Mouse (Mus musculus): ENCODE results near the gene Gid8. TPM values are rescaled to one million over a fixed set of nuclear protein-coding genes. Genes with fewer than 3 reads are reported as not detected.
A peak's percentile ranks its signal among the peaks of the same experiment; 100 is the strongest.
"Not testable (repeated sequence)": the region's sequence is repeated elsewhere in the genome, so short reads cannot be mapped to it uniquely, and the experiment has no call there.

Gene Gid8
- total RNA-seq, 2 experiments from 2014 or later, result 31.7 to 36.7 TPM

GRCm38 (mm10) chr2:180709023-180709922, 644 bp upstream of the Gid8 start:
- no peak for DNase-seq (ENCODE audit: low spot score)

DNA sequence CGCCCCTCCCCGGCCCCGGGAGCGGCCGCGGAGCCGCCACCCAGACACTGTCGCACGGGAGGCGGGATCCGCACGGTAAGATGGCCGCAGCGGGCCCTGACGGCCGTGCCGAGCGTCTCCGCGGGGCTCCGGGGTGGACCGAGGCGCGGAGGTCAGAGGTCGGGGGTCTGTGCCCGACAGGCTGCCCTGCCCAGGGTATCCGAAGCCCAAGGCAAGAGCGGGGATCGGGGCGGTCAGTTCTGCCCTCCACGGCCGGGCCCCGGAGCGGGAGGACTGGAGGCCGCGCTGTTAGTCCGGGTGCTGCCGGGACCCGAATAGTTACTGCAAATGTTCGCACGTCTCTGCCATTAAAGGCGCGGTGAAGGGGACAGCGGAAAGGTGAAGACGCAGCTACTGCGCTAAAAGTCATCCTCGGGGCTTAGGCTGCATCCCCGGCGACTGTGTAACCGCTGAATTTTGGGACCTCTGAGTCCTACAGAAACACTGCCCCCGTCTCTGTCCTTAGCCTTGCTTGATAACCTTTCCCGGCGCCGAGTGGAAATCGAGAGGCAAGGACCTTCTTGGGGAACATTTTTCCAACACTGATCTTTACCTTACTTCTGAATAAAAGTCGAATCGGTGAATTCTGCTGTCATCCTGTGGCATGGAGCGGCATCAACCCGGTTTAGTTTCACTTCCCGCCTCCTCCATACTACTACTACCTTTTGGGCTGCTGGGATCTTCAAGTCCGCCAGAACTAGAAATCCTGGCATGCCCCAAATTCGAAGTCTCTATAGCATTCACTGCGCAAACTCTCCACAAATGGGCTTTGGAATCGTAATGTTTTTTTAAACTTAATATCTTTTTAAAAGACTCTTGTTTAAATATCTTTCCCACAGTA, 599 bp downstream of the Gid8 start:
- DNase-seq (ENCODE audit: low spot score), result no peak

GRCm38 (mm10) chr2:180711527-180711926, 1.6 kb downstream of the Gid8 start:
- DNase-seq (ENCODE audit: low spot score), result no peak

GRCm38 (mm10) chr2:180712037-180712689, 2.2 kb downstream of the Gid8 start:
- DNase-seq (ENCODE audit: low spot score), result no peak

GRCm38 (mm10) chr2:180722748-180723147, 12.8 kb downstream of the Gid8 start:
- DNase-seq (ENCODE audit: low spot score), result not testable (repeated sequence)

DNA sequence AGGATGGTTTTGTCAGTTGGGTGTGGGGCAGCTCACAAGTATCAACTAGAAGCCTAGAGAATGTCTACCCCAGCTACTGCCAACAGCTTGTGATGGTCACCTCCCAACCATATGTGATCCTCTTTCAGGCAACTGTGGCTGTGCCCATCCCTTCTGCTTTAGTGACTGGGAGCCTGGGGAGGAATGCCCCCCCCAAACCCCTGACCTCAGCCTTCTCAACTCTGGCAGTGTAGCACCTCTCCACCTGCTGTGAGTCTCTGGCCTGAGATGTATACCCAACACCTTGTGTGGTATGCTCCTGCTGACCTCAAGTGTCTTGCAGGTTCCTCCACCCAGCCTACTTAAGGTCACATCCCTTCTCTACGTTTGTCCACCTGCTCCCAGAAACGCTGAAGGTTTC, 13.9 kb downstream of the Gid8 start:
- DNase-seq (ENCODE audit: low spot score), result no peak

- DNase-seq (ENCODE audit: low spot score), result peak; percentile 36
These were observed 14.9 kb downstream of the Gid8 start, which contains the start of gene Slc17a9 for GRCm38 (mm10) chr2:180724585-180725413. TSS of gene Slc17a9 (plus strand) at chr2:180725263.

GRCm38 (mm10) chr2:180725414-180725778, 15.5 kb downstream of the Gid8 start:
- DNase-seq (ENCODE audit: low spot score), result no peak

DNA sequence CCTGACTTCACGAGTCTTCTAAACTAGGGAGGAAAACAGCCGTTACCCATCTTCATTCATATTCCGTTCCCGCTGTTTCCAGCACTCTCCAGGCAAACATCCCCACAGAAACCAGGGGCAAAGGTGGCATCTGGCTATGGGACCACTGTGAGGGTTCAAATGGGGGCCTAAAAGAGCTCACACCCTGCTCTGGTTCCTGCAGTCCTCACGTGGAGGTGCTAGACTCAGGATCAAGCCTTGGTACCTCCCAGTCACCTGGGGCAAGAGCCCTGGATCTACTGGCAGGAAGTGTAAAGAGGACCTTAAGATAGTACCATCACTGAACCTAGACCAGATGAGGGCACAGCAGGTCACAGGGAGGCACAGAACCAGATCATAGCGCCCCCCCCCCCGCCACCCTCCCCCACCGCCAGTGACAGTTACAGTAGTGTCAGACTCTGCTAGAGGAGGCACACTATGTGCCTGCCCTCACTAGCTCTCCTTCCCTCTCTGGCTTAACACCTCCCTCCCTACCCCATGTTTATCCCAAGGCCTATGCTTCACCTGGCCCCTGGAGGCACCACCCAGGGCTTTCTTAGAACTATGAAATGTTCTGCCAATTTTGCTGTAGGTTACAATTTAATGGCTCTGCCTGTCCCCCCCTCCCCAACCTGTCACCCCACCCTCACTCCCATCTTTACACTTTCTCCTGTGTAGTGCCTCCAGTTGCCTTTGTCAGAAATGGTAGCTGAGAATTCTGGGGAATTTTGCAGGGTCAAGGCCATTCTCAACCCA, 16.1 kb downstream of the Gid8 start:
- no peak for DNase-seq (ENCODE audit: low spot score)

DNA sequence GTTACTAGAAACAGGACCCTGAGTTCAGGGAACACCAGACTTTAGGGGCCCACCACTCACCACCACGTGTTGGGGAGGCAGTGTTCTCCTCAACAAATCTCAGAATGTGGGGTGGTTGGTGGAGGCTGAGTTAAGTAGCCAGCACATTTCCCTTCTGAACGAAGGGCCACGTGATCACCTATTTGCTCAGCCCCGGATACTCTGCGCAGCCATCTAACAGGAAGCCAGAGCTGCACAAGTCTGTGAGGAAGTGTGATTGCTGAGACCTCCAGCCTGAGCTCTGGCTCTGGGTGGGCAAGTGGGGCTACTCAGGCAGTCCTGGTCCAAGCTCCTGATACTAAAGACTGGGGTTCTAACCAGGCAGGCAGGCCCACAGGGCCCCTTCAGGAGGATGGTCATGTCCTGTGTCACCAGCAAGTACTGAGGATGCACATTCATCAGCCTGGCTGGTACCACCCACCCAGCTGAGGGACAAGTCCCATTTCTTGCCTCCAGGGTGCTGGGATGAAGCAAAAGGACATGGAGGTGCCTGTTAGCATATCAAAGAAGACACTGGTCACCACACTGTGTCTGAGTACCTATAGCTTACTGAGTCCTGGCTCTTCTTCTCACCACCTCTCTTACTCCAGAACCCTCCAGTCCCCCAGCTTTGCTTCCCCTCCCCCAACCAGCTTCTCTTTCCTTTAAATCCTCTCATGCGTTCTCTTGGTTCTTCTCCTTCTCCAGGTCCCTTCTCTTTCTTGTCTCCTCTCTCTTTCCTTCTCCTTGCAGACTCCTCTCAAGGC, 16.9 kb downstream of the Gid8 start:
- no peak for DNase-seq (ENCODE audit: low spot score)

- no peak for DNase-seq (ENCODE audit: low spot score)
These were observed 17.7 kb downstream of the Gid8 start for GRCm38 (mm10) chr2:180727613-180728021.

DNA sequence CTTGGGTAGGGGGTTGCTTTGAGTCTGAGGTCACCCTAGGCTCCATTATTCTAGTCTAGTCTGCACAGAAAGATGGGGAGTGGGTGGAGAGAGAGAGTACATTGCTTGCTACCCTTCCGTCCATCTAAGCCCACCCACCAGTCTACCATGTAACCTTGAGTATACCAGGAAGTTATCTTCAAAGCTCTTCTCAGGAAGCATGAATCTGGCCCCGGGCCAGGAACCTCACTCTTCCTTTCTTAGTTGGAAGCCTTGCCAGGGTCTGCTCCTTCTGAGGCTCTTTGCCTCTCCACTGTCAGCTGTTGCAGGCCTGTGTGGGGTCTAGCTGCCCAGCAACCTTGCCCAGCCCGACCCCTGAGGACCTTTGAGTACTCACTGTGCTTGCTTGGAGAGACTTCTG, 21.1 kb downstream of the Gid8 start:
- DNase-seq (ENCODE audit: low spot score), result no peak

- DNase-seq (ENCODE audit: low spot score), result no peak
These were observed 22.1 kb downstream of the Gid8 start for GRCm38 (mm10) chr2:180731984-180732383.

- no peak for DNase-seq (ENCODE audit: low spot score)
These were observed 25.3 kb downstream of the Gid8 start for GRCm38 (mm10) chr2:180735232-180735631.

GRCm38 (mm10) chr2:180737984-180738383, 28.1 kb downstream of the Gid8 start:
- DNase-seq (ENCODE audit: low spot score), result no peak

- DNase-seq (ENCODE audit: low spot score), result no peak
These were observed 30.4 kb downstream of the Gid8 start for GRCm38 (mm10) chr2:180740349-180740748.

- no peak for DNase-seq (ENCODE audit: low spot score)
These were observed 31.5 kb downstream of the Gid8 start for GRCm38 (mm10) chr2:180741421-180741820.

DNA sequence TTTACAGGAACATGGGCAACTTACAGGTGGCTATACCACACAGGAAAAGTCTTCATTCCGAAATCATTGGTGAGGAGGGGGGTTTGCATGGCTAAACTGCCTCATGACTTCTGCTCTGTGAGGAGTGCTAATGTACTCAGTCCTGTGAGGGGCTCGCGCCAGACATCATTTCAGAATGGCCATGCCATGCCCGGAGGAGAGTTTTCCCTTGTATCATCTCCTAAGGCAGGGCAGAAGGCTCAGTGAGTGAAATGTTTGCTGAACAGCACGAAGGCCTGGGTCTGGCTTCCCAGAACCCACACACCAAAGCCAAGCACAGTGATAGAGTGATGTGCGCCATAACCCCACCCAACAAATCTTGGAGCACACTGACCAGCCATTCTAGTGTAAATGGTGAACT, 32.9 kb downstream of the Gid8 start:
- DNase-seq (ENCODE audit: low spot score), result no peak

DNA sequence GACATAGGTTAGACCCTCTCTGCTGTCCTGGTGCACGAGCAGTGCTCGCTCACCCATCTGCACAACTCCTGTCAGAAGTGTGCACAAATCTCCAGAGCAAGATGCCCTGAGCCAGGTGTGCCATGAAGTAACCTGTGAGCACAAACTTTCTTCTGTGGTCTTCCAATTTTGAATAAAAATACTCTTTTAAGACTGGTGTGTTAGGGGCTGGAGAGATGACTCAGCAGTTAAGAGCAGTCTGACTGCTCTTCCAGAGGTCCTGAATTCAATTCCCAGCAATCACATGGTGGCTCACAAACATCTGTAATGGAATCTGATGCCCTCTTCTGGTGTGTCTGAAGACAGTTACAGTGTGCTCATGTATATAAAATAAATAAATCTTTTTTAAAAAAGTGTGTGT, 33.4 kb downstream of the Gid8 start:
- no peak for DNase-seq (ENCODE audit: low spot score)
